Mouse (Mus musculus) erythroblast, embryonic 14.5 days (primary cell): ENCODE measurements at regions not wholly inside any gene's neighbourhood (a gene's known extent, or its start where the extent isn't known, plus 50 kb on each side); places are given as distances from the start of the nearest gene placed in this dataset.

Experiments used
- GATA1 ChIP-seq: IDR thresholded peaks from 2 replicates; pipeline ENCODE4 v1.6.1; 2012; ENCODE audit warnings: low read length, inconsistent platforms, mixed read lengths
- TAL1 ChIP-seq: IDR thresholded peaks from 3 replicates; pipeline ENCODE4 v1.6.1; 2012; ENCODE audit warnings: low read length, inconsistent platforms, mixed read lengths

DNA sequence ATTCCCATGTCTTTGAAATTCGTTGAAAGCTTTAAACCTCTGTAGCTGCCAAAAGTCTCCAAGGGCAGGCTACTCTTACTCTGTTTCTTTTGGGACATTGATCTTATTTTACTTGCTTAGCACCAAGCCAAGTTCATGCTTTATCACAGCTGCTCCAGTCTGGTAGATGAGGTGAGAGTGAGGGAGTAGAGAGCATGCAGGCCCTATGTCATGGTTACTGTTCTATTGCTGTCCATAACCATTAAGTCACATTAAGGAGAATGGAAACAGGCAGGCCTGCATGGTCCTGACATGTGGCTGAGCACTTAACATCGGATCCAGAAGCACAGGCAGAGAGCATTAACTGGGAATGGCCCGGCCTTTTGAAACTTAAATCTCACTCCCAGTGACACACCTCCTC lies 203.1 kb downstream of the Gm9733 start:
- TF ChIP-seq GATA1, result no peak
- TF ChIP-seq TAL1, result no peak
